Mouse (Mus musculus) erythroblast, embryonic 14.5 days (primary cell): ENCODE data around the gene Jag2. TPM values are rescaled to one million over a fixed set of nuclear protein-coding genes. Genes with fewer than 3 reads are reported as not detected.

Experiments used
- H3K27me3 ChIP-seq: 2 replicates; pipeline ENCODE4 v1.6.1; 2012; ENCODE audit warnings: inconsistent platforms; ENCODE audit not compliant: control insufficient read depth
- H3K36me3 ChIP-seq: 2 replicates; pipeline ENCODE4 v1.6.1; 2012; ENCODE audit warnings: mild to moderate bottlenecking, inconsistent platforms; ENCODE audit not compliant: control insufficient read depth
- H3K4me1 ChIP-seq: 2 replicates; pipeline ENCODE4 v1.6.1; 2012; ENCODE audit warnings: inconsistent platforms; ENCODE audit not compliant: control insufficient read depth
- H3K4me3 ChIP-seq: replicated peaks from 2 replicates; pipeline ENCODE3; 2012; ENCODE audit warnings: moderate library complexity, mild to moderate bottlenecking, inconsistent platforms
- H3K9me3 ChIP-seq: 2 replicates; pipeline ENCODE4 v1.6.1; 2012; ENCODE audit warnings: low read length, inconsistent platforms, mixed read lengths; ENCODE audit not compliant: control insufficient read depth
- GATA1 ChIP-seq: IDR thresholded peaks from 2 replicates; pipeline ENCODE4 v1.6.1; 2012; ENCODE audit warnings: low read length, inconsistent platforms, mixed read lengths
- TAL1 ChIP-seq: IDR thresholded peaks from 3 replicates; pipeline ENCODE4 v1.6.1; 2012; ENCODE audit warnings: low read length, inconsistent platforms, mixed read lengths
- polyA plus RNA-seq: library from polyadenylated mRNA; stranded (reverse); fragments of >175 nt; gene quantifications from 2 replicates; pipeline ENCODE4 v1.2.3, GENCODE M21; 2012

The Jag2 gene
- polyA plus RNA-seq, 1 experiment, result not detected

- TF ChIP-seq GATA1 (no peak), TAL1 (no peak)
- Histone ChIP-seq H3K9me3 (no peaks in the 10 kb centered on the region), H3K4me3 (no peak overlapping the region), H3K27me3 (peaks cover 71% of the 10 kb centered on the region), H3K4me1 (peaks cover 13% of the 10 kb centered on the region), H3K36me3 (no peaks in the 10 kb centered on the region)
Measured at GRCm38 (mm10) chr12:112877073-112877576, 52.5 kb downstream of the Jag2 start.

- TF ChIP-seq TAL1 (no peak), GATA1 (no peak)
- Histone ChIP-seq H3K9me3 (no peaks in the 10 kb centered on the region), H3K4me1 (peaks cover 13% of the 10 kb centered on the region), H3K4me3 (no peak overlapping the region), H3K36me3 (no peaks in the 10 kb centered on the region), H3K27me3 (peaks cover 74% of the 10 kb centered on the region)
Measured at GRCm38 (mm10) chr12:112876332-112877072, 53.1 kb downstream of the Jag2 start.

GRCm38 (mm10) chr12:112875225-112876013 is 54.2 kb downstream of the Jag2 start:
- peaks cover 13% of the 10 kb centered on the region for H3K4me1 ChIP-seq

GRCm38 (mm10) chr12:112874199-112874598 is 55.4 kb downstream of the Jag2 start:
- H3K9me3 ChIP-seq, result no peaks in the 10 kb centered on the region
- H3K27me3 ChIP-seq, result peaks cover 80% of the 10 kb centered on the region
- H3K4me1 ChIP-seq, result peaks cover 13% of the 10 kb centered on the region
- H3K36me3 ChIP-seq, result no peaks in the 10 kb centered on the region
- TF ChIP-seq TAL1 (no peak), GATA1 (no peak)
- no peak overlapping the region for H3K4me3 ChIP-seq

More at GRCm38 (mm10) chr12:112875225-112876013, 54.2 kb downstream of the Jag2 start:
- no peaks in the 10 kb centered on the region for H3K9me3 ChIP-seq
- TF ChIP-seq TAL1 (no peak), GATA1 (no peak)
- no peaks in the 10 kb centered on the region for H3K36me3 ChIP-seq
- no peak overlapping the region for H3K4me3 ChIP-seq
- H3K27me3 ChIP-seq, result peaks cover 82% of the 10 kb centered on the region

- no peaks in the 10 kb centered on the region for H3K36me3 ChIP-seq
- peaks cover 76% of the 10 kb centered on the region for H3K27me3 ChIP-seq
- no peak overlapping the region for H3K4me3 ChIP-seq
- TF ChIP-seq TAL1 (no peak), GATA1 (no peak)
- H3K9me3 ChIP-seq, result no peaks in the 10 kb centered on the region
- H3K4me1 ChIP-seq, result peaks cover 13% of the 10 kb centered on the region
Measured at GRCm38 (mm10) chr12:112873452-112874190, 56.0 kb downstream of the Jag2 start.

- TF ChIP-seq GATA1, result no peak
- no peaks in the 10 kb centered on the region for H3K36me3 ChIP-seq
- no peak overlapping the region for H3K4me3 ChIP-seq
- peaks cover 72% of the 10 kb centered on the region for H3K27me3 ChIP-seq
- peaks cover 13% of the 10 kb centered on the region for H3K4me1 ChIP-seq
- H3K9me3 ChIP-seq, result no peaks in the 10 kb centered on the region
Measured at GRCm38 (mm10) chr12:112872991-112873390, 56.6 kb downstream of the Jag2 start.

- no peak overlapping the region for H3K4me3 ChIP-seq
- H3K27me3 ChIP-seq, result peaks cover 55% of the 10 kb centered on the region
- TF ChIP-seq TAL1 (no peak), GATA1 (no peak)
- no peaks in the 10 kb centered on the region for H3K36me3 ChIP-seq
- peaks cover 6% of the 10 kb centered on the region for H3K4me1 ChIP-seq
- H3K9me3 ChIP-seq, result no peaks in the 10 kb centered on the region
Measured at GRCm38 (mm10) chr12:112871272-112871671, 58.3 kb downstream of the Jag2 start.

GRCm38 (mm10) chr12:112870775-112871174 is 58.8 kb downstream of the Jag2 start:
- Histone ChIP-seq H3K36me3 (no peaks in the 10 kb centered on the region), H3K9me3 (no peaks in the 10 kb centered on the region), H3K27me3 (peaks cover 50% of the 10 kb centered on the region), H3K4me1 (peaks cover 2% of the 10 kb centered on the region), H3K4me3 (no peak overlapping the region)
- TF ChIP-seq TAL1, result no peak
